Mouse (Mus musculus): ENCODE results near the gene Evi5l. TPM values are rescaled to one million over a fixed set of nuclear protein-coding genes. Genes with fewer than 3 reads are reported as not detected.
A peak's percentile ranks its signal among the peaks of the same experiment; 100 is the strongest.

The Evi5l gene
- polyA plus RNA-seq (2016; fragmentation: Nextera tagmentation; extraction: Ambion mirVana): 17.8 and 21.9 TPM in 2 replicates

DNA sequence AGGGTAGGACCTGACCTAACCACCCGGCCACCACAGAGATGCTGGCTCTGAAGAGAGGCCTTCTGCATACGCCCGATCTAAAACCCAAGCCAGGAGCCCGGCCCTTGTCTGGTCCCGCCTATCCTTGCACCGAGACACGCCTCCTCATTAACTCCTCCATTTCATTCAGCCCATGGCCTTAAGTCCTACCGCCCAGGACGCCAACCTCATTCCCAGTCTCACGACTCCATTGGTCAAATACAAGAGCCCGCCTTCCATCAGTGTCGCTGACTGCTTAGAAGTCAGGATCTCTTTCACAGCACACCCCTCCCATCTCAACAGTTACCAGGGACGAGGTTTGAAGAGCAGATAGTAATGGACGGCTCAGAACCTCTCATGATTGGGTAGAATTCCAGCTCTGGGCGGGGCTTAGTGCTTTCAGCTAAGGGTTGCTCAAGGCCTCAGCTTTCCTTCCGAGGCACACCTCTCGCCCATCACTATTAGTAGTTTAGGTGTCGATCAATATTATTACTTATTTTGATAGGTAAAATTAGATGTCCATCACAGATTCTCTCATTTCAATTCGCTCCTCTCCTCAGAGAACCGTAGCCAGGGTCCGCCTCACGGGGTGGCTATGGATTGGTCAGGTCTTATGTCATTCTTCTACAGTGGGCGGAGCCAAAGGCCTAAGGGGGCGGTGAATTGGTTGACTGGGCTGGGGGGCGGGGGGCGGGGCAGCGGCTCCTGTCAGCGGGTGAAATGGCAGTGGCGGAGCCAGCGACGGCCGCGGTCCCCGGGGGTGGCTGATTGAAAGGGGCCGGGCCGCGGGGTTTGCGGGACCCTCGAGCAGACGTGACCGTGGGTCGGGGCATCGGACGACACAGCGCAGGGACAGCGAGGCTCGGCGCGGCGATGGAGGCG is at the start of gene Evi5l:
Gene Evi5l (plus strand): TSS at position 716 of the 900 bp plus-strand sequence.
- Histone ChIP-seq H3K9me3 (no peaks in the 10 kb centered on the region), H3K4me3 (peak within 1 kb of the TSS; percentile 77), H3K4me1 (peaks cover 13% of the 10 kb centered on the region), H3K27ac (peak within 1 kb of the TSS; percentile 84), H3K36me3 (replicated peaks) (no peaks in the 10 kb centered on the region), H3K27me3 (ENCODE audit: poor library complexity, severe bottlenecking) (peaks cover 4% of the 10 kb centered on the region; the same call in 1 of the 2 replicates)
- under 1% methylated on average over 50 of the region's 51 CpGs for WGBS
- peak; percentile 94 for DNase-seq (ENCODE audit: extremely low spot score, low spot score)

DNA sequence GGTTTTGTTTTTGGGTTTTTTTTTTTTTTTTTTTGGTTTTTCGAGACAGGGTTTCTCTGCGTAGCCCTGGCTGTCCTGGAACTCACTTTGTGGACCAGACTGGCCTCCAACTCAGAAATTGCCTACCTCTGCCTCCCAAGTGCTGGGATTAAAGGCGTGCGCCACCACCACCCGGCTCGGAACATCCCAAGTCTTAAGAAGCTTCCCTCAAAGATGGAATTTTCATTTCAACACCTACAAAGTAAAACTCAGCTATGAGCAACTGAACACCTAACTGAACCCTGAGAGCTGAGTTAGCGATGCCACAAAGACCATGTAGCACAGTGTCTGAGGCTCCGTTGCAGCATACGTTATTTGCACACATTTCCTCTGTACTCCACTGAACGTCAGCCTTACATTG is 32.6 kb upstream of the Evi5l start, which contains the start of gene Cd209g:
Gene Cd209g (plus strand): TSS at position 301 of the 400 bp plus-strand sequence.
- H3K27ac ChIP-seq: no peak within 1 kb of the TSS
- H3K9me3 ChIP-seq: no peaks in the 10 kb centered on the region
- H3K4me3 ChIP-seq: no peak within 1 kb of the TSS
- 90% methylated on average over 10 of the region's 10 CpGs for WGBS
- no peaks in the 10 kb centered on the region for H3K27me3 ChIP-seq (ENCODE audit: poor library complexity, severe bottlenecking)
- H3K4me1 ChIP-seq: no peaks in the 10 kb centered on the region
- no peaks in the 10 kb centered on the region for H3K36me3 ChIP-seq (replicated peaks)
- no peak for DNase-seq (ENCODE audit: extremely low spot score, low spot score)

DNA sequence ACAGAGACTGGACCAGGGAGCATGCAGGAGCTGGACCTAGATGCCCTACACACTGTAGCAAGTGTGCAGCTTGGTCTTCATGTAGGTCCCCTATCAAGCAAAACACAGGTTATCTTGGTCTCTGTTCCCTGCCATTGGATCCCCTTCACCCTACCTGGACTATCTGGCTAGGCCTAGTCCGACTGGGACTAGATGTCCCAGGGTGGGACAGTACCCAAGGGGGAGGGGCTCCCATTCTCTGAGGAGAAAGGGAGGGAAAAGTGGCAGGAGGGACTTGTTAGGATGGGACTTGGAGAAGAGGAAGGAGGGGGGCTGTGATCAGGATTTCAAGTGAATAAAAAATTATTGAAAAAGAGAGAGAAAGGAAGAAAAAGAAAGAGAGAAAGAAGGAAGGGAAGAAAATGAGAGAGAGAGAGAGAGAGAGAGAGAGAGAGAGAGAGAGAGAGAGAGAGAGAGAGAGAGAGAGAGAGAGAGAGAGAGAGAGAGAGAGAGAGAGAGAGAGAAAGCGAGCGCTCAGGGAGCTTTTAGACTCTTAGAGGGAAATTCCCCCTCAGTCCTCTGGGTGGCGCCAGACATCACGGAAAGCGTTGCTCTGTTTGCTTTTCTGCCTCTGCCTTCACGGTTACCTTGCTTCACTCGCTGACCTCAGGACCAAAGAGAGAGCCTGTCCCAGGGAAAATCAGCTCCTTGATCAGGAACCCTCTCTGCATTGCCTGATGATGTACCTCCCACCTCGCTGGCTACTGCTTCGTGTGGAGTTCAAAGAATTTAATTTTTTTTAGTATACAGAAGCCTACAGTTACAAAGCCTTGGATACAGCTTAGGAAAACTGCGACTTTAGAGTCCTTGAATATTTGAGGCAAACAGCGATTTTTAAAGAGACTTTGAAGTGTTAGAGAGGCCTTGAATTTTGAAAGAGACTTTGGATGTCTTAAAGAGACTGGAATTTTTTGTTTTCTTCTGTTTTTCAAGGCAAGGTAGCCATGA is 26.4 kb upstream of the Evi5l start:
- no peak overlapping the region for H3K27ac ChIP-seq
- H3K9me3 ChIP-seq: no peaks in the 10 kb centered on the region
- H3K27me3 ChIP-seq (ENCODE audit: poor library complexity, severe bottlenecking): peaks cover 6% of the 10 kb centered on the region; the same call in 1 of the 2 replicates
- H3K4me1 ChIP-seq: no peaks in the 10 kb centered on the region
- H3K36me3 ChIP-seq (replicated peaks): no peaks in the 10 kb centered on the region
- WGBS: 13% methylated on average over 12 of the region's 12 CpGs
- no peak overlapping the region for H3K4me3 ChIP-seq
- peak; percentile 72 for DNase-seq (ENCODE audit: extremely low spot score, low spot score)

DNA sequence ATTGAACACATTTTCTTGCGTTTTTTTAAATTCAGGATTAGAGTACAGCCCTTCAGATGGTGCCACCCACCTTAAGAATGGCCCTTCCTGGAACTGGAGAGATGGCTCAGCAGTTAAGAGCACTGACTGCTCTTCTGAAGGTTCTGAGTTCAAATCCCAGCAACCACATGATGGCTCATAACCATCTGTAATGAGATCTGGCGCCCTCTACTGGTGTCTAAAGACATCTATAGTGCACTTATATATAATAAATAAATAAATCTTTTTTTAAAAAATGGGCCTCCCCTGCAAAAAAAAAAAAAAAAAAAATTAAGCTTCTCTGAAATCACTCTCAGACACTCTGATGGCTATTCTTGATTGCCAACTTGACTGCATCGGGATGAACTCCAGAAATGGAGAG is 24.6 kb upstream of the Evi5l start:
- H3K4me3 ChIP-seq: no peak overlapping the region
- peaks cover 6% of the 10 kb centered on the region; the same call in 1 of the 2 replicates for H3K27me3 ChIP-seq (ENCODE audit: poor library complexity, severe bottlenecking)
- no peak overlapping the region for H3K27ac ChIP-seq
- no peaks in the 10 kb centered on the region for H3K4me1 ChIP-seq
- no peaks in the 10 kb centered on the region for H3K9me3 ChIP-seq
- WGBS: 59% methylated on average over 3 of the region's 3 CpGs
- H3K36me3 ChIP-seq (replicated peaks): no peaks in the 10 kb centered on the region
- no peak for DNase-seq (ENCODE audit: extremely low spot score, low spot score)

DNA sequence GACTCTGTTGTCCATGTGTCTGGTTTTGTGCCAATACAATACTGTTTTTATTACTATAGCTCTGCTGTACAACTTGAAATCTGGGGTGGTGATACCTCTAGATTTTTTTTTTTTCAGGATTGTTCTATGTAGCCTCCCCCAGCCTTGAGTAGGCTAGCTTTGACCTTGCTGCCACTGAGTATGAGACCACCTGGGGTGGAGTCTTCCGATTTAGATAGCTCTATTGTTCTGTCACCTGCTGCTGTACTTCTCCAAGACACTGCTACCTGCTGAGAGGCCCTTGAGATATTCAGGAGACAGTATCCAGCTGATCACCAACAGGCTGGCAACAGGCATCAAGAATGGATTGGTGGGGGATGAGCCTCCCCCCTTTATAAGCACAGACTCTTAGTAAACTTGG is 19.1 kb upstream of the Evi5l start:
- Histone ChIP-seq H3K36me3 (replicated peaks) (no peaks in the 10 kb centered on the region), H3K27me3 (ENCODE audit: poor library complexity, severe bottlenecking) (no peaks in the 10 kb centered on the region), H3K4me3 (no peak overlapping the region), H3K4me1 (no peaks in the 10 kb centered on the region), H3K27ac (no peak overlapping the region), H3K9me3 (peaks cover 28% of the 10 kb centered on the region)
- no peak for DNase-seq (ENCODE audit: extremely low spot score, low spot score)
- 13% methylated on average over 1 of the region's 1 CpGs for WGBS

DNA sequence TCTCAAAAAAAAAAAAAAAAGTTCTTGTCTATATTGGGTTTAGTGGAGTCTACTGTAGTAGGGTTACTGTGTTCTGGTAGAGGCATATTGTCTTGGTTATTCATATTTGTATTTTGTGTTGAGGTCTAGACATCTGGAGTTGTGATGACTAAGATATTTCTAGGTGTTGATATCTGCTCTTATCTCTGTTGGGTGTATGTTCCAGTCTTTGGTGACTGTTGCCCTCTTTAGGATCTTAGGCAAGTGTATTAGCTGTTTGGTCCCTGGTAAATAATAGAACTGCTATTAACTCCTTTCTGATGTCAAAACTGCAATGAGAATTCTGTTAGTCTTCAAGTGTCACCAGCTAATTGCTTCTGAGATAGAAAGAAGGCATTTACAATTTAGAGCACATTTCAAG is 11.5 kb upstream of the Evi5l start:
- Histone ChIP-seq H3K27ac (no peak overlapping the region), H3K4me1 (no peaks in the 10 kb centered on the region), H3K4me3 (no peak overlapping the region), H3K36me3 (replicated peaks) (no peaks in the 10 kb centered on the region), H3K9me3 (peaks cover 20% of the 10 kb centered on the region), H3K27me3 (ENCODE audit: poor library complexity, severe bottlenecking) (no peaks in the 10 kb centered on the region)
- no peak for DNase-seq (ENCODE audit: extremely low spot score, low spot score)

DNA sequence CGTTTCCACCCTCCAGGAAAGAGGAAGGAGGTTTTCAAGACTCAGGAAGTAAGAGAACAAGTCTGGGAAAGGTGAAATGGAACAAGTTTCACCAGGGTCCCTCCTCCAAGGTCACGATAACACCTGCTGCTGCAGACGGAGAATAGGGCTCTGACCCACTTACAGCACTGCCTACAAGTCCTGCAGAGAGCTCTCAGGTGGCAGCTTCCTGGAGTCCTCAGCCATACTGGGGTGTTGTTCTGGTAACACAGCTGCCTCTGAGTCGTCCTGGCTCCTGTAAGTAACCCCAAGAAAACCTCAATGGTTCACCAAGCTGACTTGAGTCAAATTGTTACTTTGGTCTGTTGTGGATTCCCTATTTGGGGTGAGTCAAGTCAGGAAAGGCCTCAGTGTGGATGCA is 3.6 kb upstream of the Evi5l start:
- Histone ChIP-seq H3K4me3 (no peak overlapping the region), H3K27ac (no peak overlapping the region), H3K4me1 (peaks cover 13% of the 10 kb centered on the region), H3K36me3 (replicated peaks) (no peaks in the 10 kb centered on the region), H3K9me3 (no peaks in the 10 kb centered on the region), H3K27me3 (ENCODE audit: poor library complexity, severe bottlenecking) (0 out of 2 replicates have a peak, but pooled peaks cover 4% of the 10 kb centered on the region)
- WGBS: 66% methylated on average over 4 of the region's 4 CpGs
- no peak for DNase-seq (ENCODE audit: extremely low spot score, low spot score)

DNA sequence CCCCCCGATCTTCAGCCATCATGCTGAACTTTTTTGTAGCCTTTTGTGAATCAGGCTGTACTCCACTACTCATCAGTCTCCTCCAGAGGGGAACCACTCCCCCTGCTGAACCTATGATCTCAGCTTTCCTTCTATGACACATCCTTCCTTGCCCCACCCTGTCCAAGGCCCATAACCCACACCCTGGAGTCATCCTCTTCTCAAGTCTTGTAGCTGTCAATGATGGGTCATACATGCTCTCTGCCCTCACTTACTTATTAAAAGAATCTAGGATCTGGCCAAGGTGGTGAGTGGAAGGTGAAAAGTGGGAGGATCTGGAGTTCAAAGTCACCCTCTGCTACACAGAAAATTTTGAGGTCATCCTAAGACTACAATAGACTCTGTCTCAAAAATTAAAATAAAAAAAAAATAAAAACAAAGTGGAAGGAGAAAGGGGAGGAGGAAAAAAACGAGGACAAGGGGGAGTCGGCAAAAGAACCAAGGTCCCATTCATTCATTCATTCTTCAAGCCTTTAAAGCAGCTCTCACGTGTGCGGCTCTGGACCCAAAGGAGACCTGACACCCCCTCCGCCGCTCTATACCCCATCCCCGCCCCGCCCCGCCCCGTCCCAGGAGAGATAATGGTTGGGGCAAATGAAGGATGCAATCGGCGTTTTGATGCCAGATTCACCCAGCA is 1.1 kb upstream of the Evi5l start:
- Histone ChIP-seq H3K4me1 (peaks cover 13% of the 10 kb centered on the region), H3K36me3 (replicated peaks) (no peaks in the 10 kb centered on the region), H3K27me3 (ENCODE audit: poor library complexity, severe bottlenecking) (peaks cover 4% of the 10 kb centered on the region; the same call in 1 of the 2 replicates), H3K9me3 (no peaks in the 10 kb centered on the region), H3K27ac (peak overlapping the region; percentile 84), H3K4me3 (peak overlapping the region; percentile 77)
- no peak for DNase-seq (ENCODE audit: extremely low spot score, low spot score)
- WGBS: 7% methylated on average over 13 of the region's 13 CpGs

DNA sequence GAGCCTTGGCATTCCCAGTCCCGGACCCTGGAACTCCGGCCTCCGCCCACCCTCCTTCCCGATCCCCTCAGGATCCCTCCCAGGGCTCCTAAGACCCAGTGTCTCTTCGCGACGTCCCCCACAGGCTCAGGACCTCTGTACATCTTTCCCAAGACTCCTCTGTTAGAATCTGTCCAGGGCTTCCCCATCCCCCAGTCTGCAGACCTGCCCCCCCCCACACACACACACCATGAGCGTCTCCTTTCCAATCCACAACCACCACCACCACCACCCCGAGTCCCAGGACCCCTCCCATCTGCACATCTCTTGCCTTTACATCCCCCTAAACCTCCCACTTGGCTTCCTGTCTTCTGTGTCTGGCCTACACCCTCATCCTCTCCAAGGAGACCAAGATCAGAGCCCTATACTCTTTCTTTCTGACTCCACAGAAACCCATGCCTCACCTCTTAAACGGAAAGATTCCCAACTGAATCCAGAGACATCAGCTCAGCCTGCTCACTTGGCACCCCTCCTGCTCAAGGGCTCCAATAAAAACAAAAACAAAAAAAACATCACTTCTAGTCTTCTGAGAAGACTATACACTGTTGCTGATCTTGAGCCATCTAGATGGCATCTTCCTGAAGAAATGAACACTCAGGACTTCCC is 636 bp downstream of the Evi5l start:
- no peak for DNase-seq (ENCODE audit: extremely low spot score, low spot score)
- Histone ChIP-seq H3K27ac (peak overlapping the region; percentile 82), H3K4me3 (peak overlapping the region; percentile 77), H3K9me3 (no peaks in the 10 kb centered on the region), H3K27me3 (ENCODE audit: poor library complexity, severe bottlenecking) (peaks cover 4% of the 10 kb centered on the region; the same call in 1 of the 2 replicates), H3K36me3 (replicated peaks) (no peaks in the 10 kb centered on the region), H3K4me1 (peaks cover 13% of the 10 kb centered on the region)
- whole genome bisulfite sequencing: 13% methylated on average over 10 of the region's 10 CpGs

DNA sequence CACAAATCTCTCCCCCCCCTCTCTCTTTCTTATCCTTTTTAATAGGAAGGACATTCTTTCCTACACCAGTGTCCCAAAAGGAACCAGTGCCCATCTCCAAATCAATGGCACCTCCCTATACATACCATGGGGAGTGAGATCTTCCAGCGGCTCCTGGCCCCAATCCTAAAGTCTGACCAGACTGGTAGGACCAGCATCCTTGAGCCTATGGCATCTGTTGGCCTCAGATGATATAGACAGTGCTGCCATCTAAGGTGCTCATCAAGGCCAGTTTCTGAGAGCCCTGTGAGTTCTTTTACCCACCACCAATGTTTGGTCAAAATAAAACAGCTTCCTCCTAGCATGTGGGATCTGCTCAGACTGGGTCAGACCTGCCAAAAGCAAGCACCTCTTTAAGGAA is 1.6 kb downstream of the Evi5l start:
- Histone ChIP-seq H3K9me3 (no peaks in the 10 kb centered on the region), H3K27ac (no peak overlapping the region), H3K4me3 (no peak overlapping the region), H3K27me3 (ENCODE audit: poor library complexity, severe bottlenecking) (peaks cover 4% of the 10 kb centered on the region; the same call in 1 of the 2 replicates), H3K36me3 (replicated peaks) (no peaks in the 10 kb centered on the region), H3K4me1 (peaks cover 13% of the 10 kb centered on the region)
- no peak for DNase-seq (ENCODE audit: extremely low spot score, low spot score)
- WGBS: 94% methylated on average over 1 of the region's 1 CpGs

DNA sequence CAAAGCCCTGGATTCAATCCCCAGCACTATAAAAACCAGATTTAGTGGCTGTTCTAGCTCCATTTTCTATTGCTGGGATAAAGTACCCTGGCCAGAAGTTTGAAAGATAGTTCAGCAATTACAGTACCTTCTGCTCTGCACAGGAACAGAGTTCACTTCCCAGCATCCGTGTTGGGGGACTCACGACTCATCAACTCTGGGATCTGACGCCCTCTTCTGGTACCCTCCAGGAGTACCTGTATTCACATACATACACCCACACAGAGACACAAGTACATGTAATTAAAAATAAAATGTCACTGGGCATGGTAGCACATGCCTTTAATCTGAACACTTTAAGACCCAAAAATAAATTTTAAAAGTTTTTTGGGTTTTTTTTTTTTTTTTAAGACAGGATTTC is 6.1 kb downstream of the Evi5l start:
- Histone ChIP-seq H3K4me3 (no peak overlapping the region), H3K9me3 (no peaks in the 10 kb centered on the region), H3K4me1 (no peaks in the 10 kb centered on the region), H3K27me3 (ENCODE audit: poor library complexity, severe bottlenecking) (peaks cover under 1% of the 10 kb centered on the region; the same call in 1 of the 2 replicates), H3K27ac (no peak overlapping the region), H3K36me3 (replicated peaks) (no peaks in the 10 kb centered on the region)
- 66% methylated on average over 3 of the region's 3 CpGs for WGBS
- DNase-seq (ENCODE audit: extremely low spot score, low spot score): no peak

DNA sequence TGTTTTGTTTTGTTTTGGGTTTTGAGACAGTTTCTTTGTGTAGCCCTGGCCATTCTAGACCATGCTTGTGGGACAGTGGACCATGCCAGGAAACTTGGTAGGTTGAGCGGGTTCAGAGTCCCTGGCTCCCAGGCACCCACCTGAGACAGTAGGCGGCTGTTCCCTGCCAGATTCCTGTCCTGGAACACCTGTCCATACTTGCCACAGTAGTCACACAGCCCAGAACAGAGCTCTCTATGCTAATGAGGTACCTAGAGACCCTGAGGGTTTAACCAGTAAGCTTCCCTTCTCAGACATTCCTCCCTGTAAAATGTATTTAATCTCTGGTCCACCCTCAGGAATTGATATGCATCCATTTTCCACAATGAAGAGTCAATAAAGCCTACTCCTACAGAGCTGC is 7.7 kb downstream of the Evi5l start:
- no peak overlapping the region for H3K27ac ChIP-seq
- 71% methylated on average over 2 of the region's 2 CpGs for WGBS
- no peaks in the 10 kb centered on the region; the same call in 1 of the 2 replicates for H3K27me3 ChIP-seq (ENCODE audit: poor library complexity, severe bottlenecking)
- no peak overlapping the region for H3K4me3 ChIP-seq
- no peaks in the 10 kb centered on the region for H3K36me3 ChIP-seq (replicated peaks)
- no peaks in the 10 kb centered on the region for H3K9me3 ChIP-seq
- no peaks in the 10 kb centered on the region for H3K4me1 ChIP-seq
- no peak for DNase-seq (ENCODE audit: extremely low spot score, low spot score)
